8 mouse cellular contexts compared by ENCODE assay signal in the genomic region with DNA sequence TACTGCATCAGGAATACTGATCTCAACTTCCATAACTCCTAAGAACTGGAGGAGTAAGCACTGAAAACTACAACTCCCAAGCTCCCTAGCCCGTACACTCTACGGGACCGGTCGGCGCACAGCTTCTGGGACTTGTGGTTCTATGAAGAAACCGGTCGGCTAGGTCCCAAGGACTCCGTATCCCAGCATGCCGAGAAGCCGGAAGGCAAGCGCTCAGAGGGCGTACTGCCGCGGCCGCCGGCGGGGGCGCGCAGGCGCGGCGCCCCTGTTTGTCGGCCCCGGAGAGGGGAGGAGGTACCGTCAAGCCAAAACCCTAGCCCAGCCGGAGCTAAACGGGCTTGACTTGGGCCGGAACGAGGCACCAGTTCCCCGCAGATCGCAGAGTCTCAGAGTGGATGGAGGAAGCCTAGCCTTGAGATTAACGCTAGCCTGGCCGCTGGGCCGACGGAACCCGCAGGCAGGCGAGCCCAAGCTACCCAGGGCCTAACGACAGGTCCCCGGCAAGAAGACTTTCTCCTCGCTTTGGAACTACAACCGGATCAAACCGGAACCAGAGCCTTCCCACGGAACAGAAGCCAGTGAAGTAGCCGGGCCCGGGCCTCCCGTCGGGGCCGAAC. TPM values are rescaled to one million over a fixed set of nuclear protein-coding genes. Genes with fewer than 3 reads are reported as not detected.
DNase-seq lines count a peak whose midpoint lies in the region; ATAC-seq lines count a peak whose summit lies in the region.

Gene Tmem115 (plus strand): TSS at position 155 of the 617 bp plus-strand sequence.

- no peaks in the 10 kb centered on the region for H3K9me3 ChIP-seq in hindbrain, embryonic 11.5 days (ENCODE audit: control insufficient read depth, low read length)

- peaks cover 12% of the 10 kb centered on the region for H3K4me1 ChIP-seq in hindbrain, embryonic 11.5 days (replicated peaks; ENCODE audit: control insufficient read depth, insufficient read depth, low read length)

- peak; percentile 96 for DNase-seq in Muller cell, postnatal 12 days (ENCODE audit: inconsistent ontology term)
- peak; percentile 97 for DNase-seq in cerebellum, adult 9-11 months
- DNase-seq in frontal cortex, adult 2 months (ENCODE audit: extremely low spot score in 1 of 2, low spot score in 1 of 2), result peak; percentile 96 to 97
- peak; percentile 94 for DNase-seq in hindbrain, embryonic 11.5 days (ENCODE audit: low spot score)
- peak; percentile 90 to 98 for DNase-seq in layer of hippocampus, postnatal 14 days (ENCODE audit: low spot score in 2 of 2)
- DNase-seq in lung, postnatal 14 days, result peak; percentile 90
- DNase-seq in retina, adult 2 months (ENCODE audit: low read depth, low spot score), result peak; percentile 90
- peak; percentile 86 to 93 for DNase-seq in thymus, postnatal 36 days

- peaks cover 6% of the 10 kb centered on the region; the same call in 1 of the 2 replicates for H3K36me3 ChIP-seq in hindbrain, embryonic 11.5 days (ENCODE audit: control insufficient read depth, insufficient read depth, low read length)

- H3K27ac ChIP-seq in hindbrain, embryonic 11.5 days (ENCODE audit: low read depth, low read length), result 0 out of 2 replicates have a peak within 1 kb of the TSS, but pooled peaks have one; percentile 31

- peak; percentile 98 for ATAC-seq in hindbrain, embryonic 11.5 days (ENCODE audit: low FRiP score)

- peak within 1 kb of the TSS; percentile 66 for H3K4me3 ChIP-seq in hindbrain, embryonic 11.5 days (ENCODE audit: low read depth, low read length)

- peak within 1 kb of the TSS; percentile 85 for H3K9ac ChIP-seq in hindbrain, embryonic 11.5 days (ENCODE audit: low read depth, low read length)

- WGBS in hindbrain, embryonic 11.5 days, result under 1% methylated on average over 46 of the region's 48 CpGs

- no peaks in the 10 kb centered on the region for H3K27me3 ChIP-seq in hindbrain, embryonic 11.5 days (ENCODE audit: control insufficient read depth, insufficient read depth, low read length)

- H3K4me2 ChIP-seq in hindbrain, embryonic 11.5 days (replicated peaks; ENCODE audit: low read depth, low read length), result peak within 1 kb of the TSS; percentile 100

RNA-seq across cellular contexts. Expression of gene Tmem115, which starts in this region (rescaled TPM):
- 29.7 and 32.1 TPM in 2 replicates for polyA plus RNA-seq in frontal cortex, adult 2 months (2012; rRNA removed)
- 38.8 and 46.5 TPM in 2 replicates for polyA plus RNA-seq in hindbrain, embryonic 11.5 days (2014; fragmentation: Nextera tagmentation; extraction: Ambion mirVana)
- total RNA-seq in layer of hippocampus, postnatal 14 days (2021), result 10 to 100 TPM; 33.3 to 38.1 TPM

Comparison
In these comparisons a context has a peak if more than half of its experiments do, and no peak if none do; other contexts are left out.
1. Peak in every context shown above with its lines: DNase-seq, ATAC-seq, H3K4me3 ChIP-seq and H3K27ac ChIP-seq.